Mouse (Mus musculus): ENCODE data around the gene Ccser1. TPM values are rescaled to one million over a fixed set of nuclear protein-coding genes. Genes with fewer than 3 reads are reported as not detected.

Ccser1 gene
- polyA plus RNA-seq, 1 experiment from 2014 or later, result 23.5 TPM

- Histone ChIP-seq H3K4me3 (replicated peaks; ENCODE audit: low read depth, low read length) (no peak overlapping the region), H3K4me1 (ENCODE audit: control insufficient read depth, insufficient read depth, low read length) (no peaks in the 10 kb centered on the region), H3K36me3 (ENCODE audit: control insufficient read depth, insufficient read depth, low read length) (no peaks in the 10 kb centered on the region), H3K27me3 (ENCODE audit: control insufficient read depth, insufficient read depth, low read length) (no peaks in the 10 kb centered on the region), H3K4me2 (ENCODE audit: low read length) (no peak overlapping the region), H3K9me3 (ENCODE audit: control insufficient read depth, low read length) (no peaks in the 10 kb centered on the region), H3K9ac (replicated peaks; ENCODE audit: low read length) (no peak overlapping the region), H3K27ac (replicated peaks; ENCODE audit: low read depth, low read length) (no peak overlapping the region)
- ATAC-seq (ENCODE audit: low FRiP score, low TSS enrichment) (no peak), DNase-seq (no peak)
- WGBS, result 89% methylated on average over 6 of the region's 6 CpGs
Observed at GRCm38 (mm10) chr6:62196496-62197188, 1016.5 kb downstream of the Ccser1 start.

- ATAC-seq (ENCODE audit: low FRiP score, low TSS enrichment) (no peak), DNase-seq (no peak)
- Histone ChIP-seq H3K4me2 (ENCODE audit: low read length) (no peak overlapping the region), H3K27ac (replicated peaks; ENCODE audit: low read depth, low read length) (no peak overlapping the region), H3K4me1 (ENCODE audit: control insufficient read depth, insufficient read depth, low read length) (no peaks in the 10 kb centered on the region), H3K4me3 (replicated peaks; ENCODE audit: low read depth, low read length) (no peak overlapping the region), H3K27me3 (ENCODE audit: control insufficient read depth, insufficient read depth, low read length) (no peaks in the 10 kb centered on the region), H3K9ac (replicated peaks; ENCODE audit: low read length) (no peak overlapping the region), H3K36me3 (ENCODE audit: control insufficient read depth, insufficient read depth, low read length) (no peaks in the 10 kb centered on the region), H3K9me3 (ENCODE audit: control insufficient read depth, low read length) (no peaks in the 10 kb centered on the region)
- 56% methylated on average over 6 of the region's 6 CpGs for WGBS
Observed at GRCm38 (mm10) chr6:62198768-62199167, 1018.6 kb downstream of the Ccser1 start.

GRCm38 (mm10) chr6:62205013-62205412, 1024.9 kb downstream of the Ccser1 start:
- Histone ChIP-seq H3K4me2 (ENCODE audit: low read length) (no peak overlapping the region), H3K36me3 (ENCODE audit: control insufficient read depth, insufficient read depth, low read length) (no peaks in the 10 kb centered on the region), H3K4me3 (replicated peaks; ENCODE audit: low read depth, low read length) (no peak overlapping the region), H3K27me3 (ENCODE audit: control insufficient read depth, insufficient read depth, low read length) (no peaks in the 10 kb centered on the region), H3K4me1 (ENCODE audit: control insufficient read depth, insufficient read depth, low read length) (no peaks in the 10 kb centered on the region), H3K27ac (replicated peaks; ENCODE audit: low read depth, low read length) (no peak overlapping the region), H3K9ac (replicated peaks; ENCODE audit: low read length) (no peak overlapping the region), H3K9me3 (ENCODE audit: control insufficient read depth, low read length) (no peaks in the 10 kb centered on the region)
- DNase-seq, result peak; percentile 15
- 43% methylated on average over 2 of the region's 2 CpGs for WGBS
- ATAC-seq (ENCODE audit: low FRiP score, low TSS enrichment), result no peak

GRCm38 (mm10) chr6:62221856-62222255, 1041.7 kb downstream of the Ccser1 start:
- Histone ChIP-seq H3K36me3 (ENCODE audit: control insufficient read depth, insufficient read depth, low read length) (no peaks in the 10 kb centered on the region), H3K27ac (replicated peaks; ENCODE audit: low read depth, low read length) (no peak overlapping the region), H3K4me1 (ENCODE audit: control insufficient read depth, insufficient read depth, low read length) (no peaks in the 10 kb centered on the region), H3K27me3 (ENCODE audit: control insufficient read depth, insufficient read depth, low read length) (no peaks in the 10 kb centered on the region), H3K9ac (replicated peaks; ENCODE audit: low read length) (no peak overlapping the region), H3K4me3 (replicated peaks; ENCODE audit: low read depth, low read length) (no peak overlapping the region), H3K9me3 (ENCODE audit: control insufficient read depth, low read length) (no peaks in the 10 kb centered on the region), H3K4me2 (ENCODE audit: low read length) (no peak overlapping the region)
- 36% methylated on average over 1 of the region's 1 CpGs for WGBS
- DNase-seq (no peak), ATAC-seq (ENCODE audit: low FRiP score, low TSS enrichment) (no peak)

- H3K9me3 ChIP-seq (ENCODE audit: control insufficient read depth, low read length), result no peaks in the 10 kb centered on the region
- H3K4me1 ChIP-seq (ENCODE audit: control insufficient read depth, insufficient read depth, low read length), result no peaks in the 10 kb centered on the region
- ATAC-seq (ENCODE audit: low FRiP score, low TSS enrichment), result no peak
- H3K4me2 ChIP-seq (ENCODE audit: low read length), result no peak overlapping the region
- no peak overlapping the region for H3K9ac ChIP-seq (replicated peaks; ENCODE audit: low read length)
- no peak overlapping the region for H3K27ac ChIP-seq (replicated peaks; ENCODE audit: low read depth, low read length)
- no peaks in the 10 kb centered on the region for H3K27me3 ChIP-seq (ENCODE audit: control insufficient read depth, insufficient read depth, low read length)
- H3K36me3 ChIP-seq (ENCODE audit: control insufficient read depth, insufficient read depth, low read length), result no peaks in the 10 kb centered on the region
- WGBS, result 76% methylated on average over 1 of the region's 1 CpGs
- no peak overlapping the region for H3K4me3 ChIP-seq (replicated peaks; ENCODE audit: low read depth, low read length)
- no peak for DNase-seq
Observed at GRCm38 (mm10) chr6:62263899-62264298, 1083.8 kb downstream of the Ccser1 start.

- H3K4me2 ChIP-seq (ENCODE audit: low read length), result no peak overlapping the region
- H3K27ac ChIP-seq (replicated peaks; ENCODE audit: low read depth, low read length), result no peak overlapping the region
- DNase-seq (no peak), ATAC-seq (ENCODE audit: low FRiP score, low TSS enrichment) (no peak)
- no peak overlapping the region for H3K9ac ChIP-seq (replicated peaks; ENCODE audit: low read length)
- no peaks in the 10 kb centered on the region for H3K36me3 ChIP-seq (ENCODE audit: control insufficient read depth, insufficient read depth, low read length)
- 93% methylated on average over 1 of the region's 1 CpGs for WGBS
- H3K4me3 ChIP-seq (replicated peaks; ENCODE audit: low read depth, low read length), result no peak overlapping the region
- H3K4me1 ChIP-seq (ENCODE audit: control insufficient read depth, insufficient read depth, low read length), result no peaks in the 10 kb centered on the region
- no peaks in the 10 kb centered on the region for H3K27me3 ChIP-seq (ENCODE audit: control insufficient read depth, insufficient read depth, low read length)
- no peaks in the 10 kb centered on the region for H3K9me3 ChIP-seq (ENCODE audit: control insufficient read depth, low read length)
Observed at GRCm38 (mm10) chr6:62264525-62264924, 1084.4 kb downstream of the Ccser1 start.

- 27% methylated on average over 3 of the region's 3 CpGs for WGBS
- H3K36me3 ChIP-seq (ENCODE audit: control insufficient read depth, insufficient read depth, low read length), result no peaks in the 10 kb centered on the region
Observed at GRCm38 (mm10) chr6:62281256-62281655, 1101.1 kb downstream of the Ccser1 start.

GRCm38 (mm10) chr6:62301576-62302312, 1121.6 kb downstream of the Ccser1 start:
- H3K4me1 ChIP-seq (ENCODE audit: control insufficient read depth, insufficient read depth, low read length), result no peaks in the 10 kb centered on the region
- no peaks in the 10 kb centered on the region for H3K36me3 ChIP-seq (ENCODE audit: control insufficient read depth, insufficient read depth, low read length)
- DNase-seq, result no peak
- no peak overlapping the region for H3K4me2 ChIP-seq (ENCODE audit: low read length)
- ATAC-seq (ENCODE audit: low FRiP score, low TSS enrichment), result no peak
- no peak overlapping the region for H3K9ac ChIP-seq (replicated peaks; ENCODE audit: low read length)
- H3K27ac ChIP-seq (replicated peaks; ENCODE audit: low read depth, low read length), result no peak overlapping the region
- WGBS, result 80% methylated on average over 6 of the region's 6 CpGs
- no peaks in the 10 kb centered on the region for H3K9me3 ChIP-seq (ENCODE audit: control insufficient read depth, low read length)
- H3K27me3 ChIP-seq (ENCODE audit: control insufficient read depth, insufficient read depth, low read length), result no peaks in the 10 kb centered on the region
- no peak overlapping the region for H3K4me3 ChIP-seq (replicated peaks; ENCODE audit: low read depth, low read length)

More at GRCm38 (mm10) chr6:62281256-62281655, 1101.1 kb downstream of the Ccser1 start:
- Histone ChIP-seq H3K4me2 (ENCODE audit: low read length) (no peak overlapping the region), H3K27ac (replicated peaks; ENCODE audit: low read depth, low read length) (peak overlapping the region; percentile 38; the same call in 1 of the 2 replicates), H3K9ac (replicated peaks; ENCODE audit: low read length) (no peak overlapping the region), H3K4me1 (ENCODE audit: control insufficient read depth, insufficient read depth, low read length) (0 out of 2 replicates have a peak, but pooled peaks cover 3% of the 10 kb centered on the region), H3K4me3 (replicated peaks; ENCODE audit: low read depth, low read length) (no peak overlapping the region), H3K9me3 (ENCODE audit: control insufficient read depth, low read length) (no peaks in the 10 kb centered on the region), H3K27me3 (ENCODE audit: control insufficient read depth, insufficient read depth, low read length) (no peaks in the 10 kb centered on the region)
- peak; percentile 31 for DNase-seq
- ATAC-seq (ENCODE audit: low FRiP score, low TSS enrichment), result no peak

GRCm38 (mm10) chr6:62318627-62319026, 1138.5 kb downstream of the Ccser1 start:
- H3K9me3 ChIP-seq (ENCODE audit: control insufficient read depth, low read length), result no peaks in the 10 kb centered on the region
- no peak overlapping the region for H3K4me3 ChIP-seq (replicated peaks; ENCODE audit: low read depth, low read length)
- H3K27me3 ChIP-seq (ENCODE audit: control insufficient read depth, insufficient read depth, low read length), result no peaks in the 10 kb centered on the region
- no peaks in the 10 kb centered on the region for H3K36me3 ChIP-seq (ENCODE audit: control insufficient read depth, insufficient read depth, low read length)
- no peak overlapping the region for H3K27ac ChIP-seq (replicated peaks; ENCODE audit: low read depth, low read length)
- H3K9ac ChIP-seq (replicated peaks; ENCODE audit: low read length), result no peak overlapping the region
- H3K4me2 ChIP-seq (ENCODE audit: low read length), result no peak overlapping the region
- DNase-seq (no peak), ATAC-seq (ENCODE audit: low FRiP score, low TSS enrichment) (no peak)
- no peaks in the 10 kb centered on the region for H3K4me1 ChIP-seq (ENCODE audit: control insufficient read depth, insufficient read depth, low read length)
- 83% methylated on average over 3 of the region's 3 CpGs for WGBS

All from midbrain, embryonic 14.5 days (tissue).